Mouse (Mus musculus) MEL-GATA-1-ER (cell line): ENCODE measurements around the gene Adgb.

ENCODE experiments used
- DNase-seq: peaks from one replicate; pipeline ENCODE4 v3.0.0-alpha.2; 2012; ENCODE audit warnings: low read depth; ENCODE audit errors: extremely low read depth

Adgb gene

DNA sequence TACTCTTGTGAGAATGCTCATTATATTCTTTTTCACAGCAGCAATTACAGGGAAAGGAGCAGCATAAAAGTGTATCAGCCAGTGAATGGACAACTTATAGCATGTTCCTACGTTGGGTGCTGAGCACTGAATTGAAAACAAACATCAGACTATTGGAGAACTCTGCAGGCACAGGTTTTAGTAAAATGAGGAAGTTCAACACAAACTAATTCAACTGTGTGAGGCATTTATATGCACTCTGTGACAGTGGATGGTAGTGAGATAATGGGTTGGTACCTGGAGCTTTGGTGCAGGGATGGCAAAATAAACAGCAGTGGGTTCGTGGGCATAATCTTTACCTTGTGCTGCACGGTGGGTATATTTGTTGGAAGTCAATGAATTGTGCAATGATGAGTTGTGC lies 121.6 kb downstream of the Adgb start:
- no peak for DNase-seq

DNA sequence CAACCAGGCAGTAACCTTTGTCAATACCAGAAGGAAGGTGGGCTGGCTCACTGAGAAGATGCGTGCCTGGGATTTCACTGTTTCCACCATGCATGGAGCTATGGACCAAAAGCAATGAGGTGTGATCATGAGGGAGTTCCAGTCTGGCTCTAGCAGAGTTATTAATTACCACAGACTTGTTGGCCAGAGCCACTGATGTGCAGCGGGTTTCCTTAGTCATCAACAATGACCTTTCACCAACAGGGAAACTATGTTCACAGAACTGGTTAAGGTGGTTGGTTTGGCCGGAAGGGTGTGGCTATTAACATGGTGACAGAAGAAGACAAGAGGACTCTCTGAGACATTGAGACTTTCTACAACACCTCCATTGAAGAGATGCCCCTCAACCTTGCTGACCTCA lies 128.2 kb downstream of the Adgb start:
- no peak for DNase-seq

DNA sequence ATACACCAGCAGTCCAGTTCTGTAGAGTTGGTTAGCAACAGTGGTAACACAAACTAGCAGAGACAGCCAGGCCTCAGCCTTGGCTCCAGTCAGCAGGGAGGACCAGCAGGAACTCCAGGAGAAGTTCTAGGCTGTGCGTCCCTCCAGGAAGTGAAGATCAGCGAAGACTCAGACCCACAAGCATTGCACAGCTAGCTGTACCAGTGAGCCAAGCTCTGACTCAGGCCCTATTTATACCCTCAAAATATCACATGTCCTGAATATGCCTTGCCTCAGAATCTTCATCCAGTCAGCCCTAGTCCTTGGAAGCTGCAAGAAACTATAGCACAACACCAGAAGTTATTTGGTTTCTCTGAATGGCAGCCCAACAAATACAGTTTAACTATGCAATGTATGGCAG lies 146.6 kb downstream of the Adgb start:
- no peak for DNase-seq

DNA sequence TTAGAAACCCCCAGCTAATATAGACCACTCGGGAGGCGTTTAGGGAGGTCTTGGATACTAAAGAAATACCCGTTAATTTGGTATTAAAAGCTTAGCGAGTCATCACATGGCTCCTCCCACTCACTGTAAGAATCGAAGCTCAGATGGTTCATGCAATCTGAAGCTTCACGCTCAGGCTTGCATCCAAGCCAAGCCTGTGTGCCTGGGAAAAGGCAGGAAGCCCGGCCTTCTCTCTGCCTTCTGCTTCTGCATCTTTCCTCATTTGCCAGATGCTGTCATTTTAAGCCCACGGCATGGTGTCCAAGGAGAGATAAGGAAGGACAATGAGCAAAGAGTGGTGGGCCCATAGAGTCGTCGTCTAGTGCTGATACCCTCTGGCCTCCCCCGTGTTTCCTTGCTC lies 149.2 kb downstream of the Adgb start:
- DNase-seq = no peak

DNA sequence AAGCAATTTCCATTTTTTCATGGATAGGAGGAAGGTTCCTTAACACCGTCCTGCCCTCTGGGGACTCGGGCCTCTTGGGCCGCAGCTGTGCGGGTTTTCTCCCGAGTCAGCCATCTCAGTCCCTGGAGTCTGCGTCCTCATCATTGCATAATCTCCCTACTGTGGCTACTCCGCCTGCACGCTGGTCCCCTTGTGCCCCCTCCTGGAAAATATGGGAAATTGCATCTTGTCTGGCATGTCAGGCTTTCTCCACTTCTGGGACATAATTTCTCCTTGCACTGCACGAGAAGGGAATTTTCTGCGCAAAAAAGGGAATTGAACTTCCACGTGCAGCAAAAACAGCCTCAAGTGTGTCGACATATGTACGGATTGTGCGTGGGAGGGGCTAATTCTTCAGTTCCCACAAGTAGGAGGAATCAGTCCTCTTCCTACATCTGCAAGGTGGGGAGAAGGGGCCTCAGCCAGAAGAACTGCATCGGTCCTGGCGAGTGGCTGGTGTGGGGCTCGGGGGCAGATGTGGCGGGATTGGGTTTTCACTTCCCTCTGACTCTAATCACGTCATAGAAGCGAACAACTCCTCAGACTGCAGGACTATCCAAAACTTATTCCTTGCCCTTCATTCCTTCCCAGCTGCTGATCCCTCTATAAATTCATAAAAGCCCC lies 150.9 kb downstream of the Adgb start:
- peak; percentile 33 for DNase-seq

DNA sequence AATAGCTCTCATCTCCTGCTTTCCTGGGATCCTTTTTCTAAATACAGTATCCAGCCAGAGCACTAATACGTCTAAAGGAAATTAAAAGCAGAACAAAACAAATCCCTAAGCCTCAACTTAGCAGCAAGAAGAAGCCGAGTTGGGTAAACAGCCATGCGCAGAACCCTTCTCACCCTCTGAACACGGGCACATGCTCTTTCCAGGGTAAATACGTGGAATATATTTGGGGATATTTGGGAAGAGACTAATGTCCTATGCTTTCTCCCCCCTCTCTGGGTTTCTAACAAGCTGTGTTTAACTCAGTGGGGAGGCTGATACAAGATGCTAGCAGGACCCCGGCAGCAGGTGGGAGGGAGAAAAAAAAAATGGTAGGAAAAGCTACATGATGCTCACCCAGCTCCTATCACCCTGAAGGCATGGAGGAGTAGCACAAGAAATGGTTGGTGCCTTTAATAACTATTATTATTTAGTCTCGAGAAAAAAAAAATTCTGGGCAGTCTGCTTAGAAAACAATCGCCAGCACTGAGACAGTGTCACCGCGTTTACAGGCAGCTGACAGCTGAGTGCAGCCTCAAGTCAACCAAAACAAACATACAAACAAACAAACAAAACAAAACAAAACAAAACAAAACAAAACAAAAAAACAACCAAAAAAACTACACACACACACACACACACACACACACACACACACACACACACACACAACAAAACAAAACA lies 151.6 kb downstream of the Adgb start:
- DNase-seq = no peak

DNA sequence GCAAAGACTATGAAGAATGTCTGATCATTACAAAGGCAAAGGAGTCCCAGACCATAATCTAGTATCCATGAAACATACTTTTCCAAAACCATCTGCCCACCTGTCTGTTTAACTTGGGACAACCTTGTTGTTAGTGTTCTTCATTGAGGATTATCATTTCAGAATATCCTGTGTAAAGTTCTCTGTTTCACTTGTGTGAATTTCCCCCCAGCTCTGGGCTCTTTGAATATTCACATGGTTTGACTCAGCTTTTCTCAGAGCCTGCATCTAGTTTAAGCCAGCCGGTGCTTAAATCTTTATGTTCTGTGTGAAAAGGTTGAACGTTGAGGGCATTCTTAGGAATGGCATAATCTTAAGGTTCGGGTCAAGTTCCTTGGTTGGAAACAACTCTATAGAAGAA lies 154.0 kb downstream of the Adgb start:
- DNase-seq = no peak

DNA sequence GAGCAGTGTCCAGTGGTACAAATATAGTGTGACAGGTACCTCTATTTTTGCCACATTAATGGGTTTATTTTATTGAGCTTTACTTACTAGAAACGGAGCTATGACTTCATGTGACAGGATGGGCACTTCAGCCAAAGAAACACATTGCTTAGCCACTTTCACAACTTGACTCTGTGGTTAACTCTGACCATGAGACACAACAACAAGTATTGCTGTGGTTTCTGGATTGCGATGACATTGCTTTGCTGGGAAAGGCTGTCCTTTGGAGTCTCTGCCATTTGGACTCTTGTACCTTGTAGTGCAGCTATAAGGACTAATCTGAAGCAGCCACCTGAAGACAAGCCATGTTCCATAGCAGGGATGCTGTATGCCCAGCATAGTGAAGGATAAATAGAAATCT lies 156.5 kb downstream of the Adgb start:
- no peak for DNase-seq

DNA sequence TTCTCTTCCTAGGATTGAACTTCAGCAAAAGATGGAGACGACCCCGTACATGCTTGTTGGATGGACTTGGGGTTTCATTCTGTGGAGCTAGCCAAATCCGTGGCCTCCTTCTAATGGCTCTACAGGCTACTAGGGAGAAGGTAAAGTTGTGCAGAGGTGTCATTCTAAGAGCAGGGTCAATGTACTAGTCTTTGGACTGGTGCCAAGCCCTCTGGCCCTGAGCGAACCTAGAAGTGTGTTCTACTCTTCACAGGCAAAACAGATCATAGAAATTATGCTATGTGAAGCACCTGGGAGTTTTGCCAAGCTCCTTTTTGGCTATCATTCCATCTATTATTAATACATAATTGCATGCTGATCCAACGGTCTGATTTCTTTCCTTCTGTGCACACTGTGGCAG lies 157.6 kb downstream of the Adgb start:
- DNase-seq = no peak

DNA sequence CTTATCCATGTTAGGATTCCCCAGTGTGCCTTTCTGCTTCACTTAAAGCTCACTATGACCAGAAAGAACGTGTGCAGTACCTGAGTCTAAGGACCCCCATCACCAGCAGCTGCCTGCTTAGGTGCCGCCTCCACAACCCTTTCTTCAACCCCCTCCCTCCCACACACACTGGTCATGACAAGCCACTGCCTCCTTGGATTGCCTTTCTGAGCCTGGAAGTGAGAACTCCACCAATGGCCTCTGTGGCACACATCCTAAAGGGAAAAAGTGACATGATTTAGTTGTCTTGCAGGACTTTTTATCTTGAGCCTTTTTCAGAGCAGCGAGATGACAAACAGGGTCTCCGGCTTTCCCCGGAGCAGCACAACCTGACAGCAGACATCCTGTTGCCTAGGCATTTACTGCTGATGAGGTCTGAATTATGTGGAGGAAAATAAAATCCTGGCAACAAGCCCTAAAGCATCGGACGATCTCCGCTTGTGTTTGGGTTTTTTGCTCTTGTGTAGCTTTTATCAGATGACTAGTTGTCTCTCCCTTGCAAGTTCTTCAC lies 162.2 kb downstream of the Adgb start:
- DNase-seq = no peak

DNA sequence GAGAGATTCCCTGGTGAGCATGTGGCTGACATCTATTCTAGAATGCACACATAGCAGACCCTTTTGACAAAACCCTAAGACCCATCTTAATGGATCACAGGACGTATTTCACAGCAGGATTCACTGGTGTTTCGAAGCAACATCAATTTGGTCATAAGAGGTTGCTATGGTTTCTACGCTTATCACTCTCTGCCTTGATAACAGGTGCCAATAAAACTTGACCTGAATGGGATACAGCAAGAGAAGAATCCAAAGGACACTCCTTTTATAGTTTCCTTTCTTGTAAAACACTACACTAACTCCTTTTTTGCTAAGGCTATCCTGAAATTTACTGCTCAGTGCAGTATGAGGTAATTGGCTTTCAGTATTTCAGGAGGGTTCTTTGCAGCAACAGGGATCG lies 163.1 kb downstream of the Adgb start:
- DNase-seq = no peak

DNA sequence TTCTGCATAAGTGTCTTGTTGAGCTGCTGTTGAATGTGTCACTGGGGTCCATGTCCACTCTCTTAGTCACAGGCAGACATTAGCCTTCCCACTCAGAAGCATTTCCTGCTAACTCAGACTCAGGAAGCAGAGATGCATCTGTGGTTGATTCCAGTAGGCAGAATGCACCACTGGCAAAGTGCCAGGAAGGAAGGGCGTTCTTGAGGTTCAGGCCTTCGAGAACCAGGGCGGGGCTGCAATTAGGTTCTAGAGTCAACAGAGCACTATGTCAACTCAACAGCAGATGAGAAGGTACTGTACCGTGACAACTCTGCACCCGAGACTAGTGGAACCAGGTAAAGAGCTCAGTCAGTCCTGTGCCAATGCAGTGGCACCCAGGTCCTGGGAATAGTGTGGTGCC lies 164.7 kb downstream of the Adgb start:
- no peak for DNase-seq

DNA sequence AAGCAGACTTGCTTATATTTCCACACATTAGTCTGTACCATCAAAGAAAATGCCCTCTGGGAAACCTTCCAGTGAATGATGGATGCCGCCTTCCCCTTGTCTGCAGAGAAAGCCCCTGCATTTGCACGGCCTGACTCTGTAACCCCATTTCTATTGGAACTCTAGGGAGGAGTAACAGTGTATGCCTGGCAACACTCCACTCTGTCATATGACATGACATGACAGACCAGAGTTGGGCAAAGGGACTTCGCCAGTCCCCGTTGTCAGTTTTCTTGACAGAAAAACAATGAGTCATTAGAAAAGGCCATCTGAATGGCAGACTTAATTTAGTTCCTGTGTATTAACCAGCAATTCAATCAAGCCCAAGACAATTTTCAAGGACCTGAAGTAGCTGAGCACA lies 167.8 kb downstream of the Adgb start:
- DNase-seq = no peak

DNA sequence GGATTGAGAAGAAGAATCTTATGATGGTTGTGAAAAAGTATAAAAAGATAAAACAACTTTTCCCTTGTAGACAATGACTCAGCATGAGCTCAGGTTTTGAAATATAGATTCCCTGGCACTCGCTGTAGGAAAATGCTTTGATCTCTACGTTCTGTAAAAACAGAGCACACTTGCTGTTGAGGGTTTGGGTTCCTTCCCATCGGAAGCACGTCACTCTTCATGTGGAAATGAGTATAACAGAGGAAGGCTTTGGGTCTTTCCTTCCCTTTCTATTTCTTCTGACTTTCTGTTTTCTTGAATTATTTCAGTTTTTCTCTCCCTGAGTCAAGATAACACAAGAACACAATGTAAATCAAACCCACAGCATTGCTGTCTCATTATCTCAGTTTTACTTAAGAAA lies 170.4 kb downstream of the Adgb start:
- no peak for DNase-seq

DNA sequence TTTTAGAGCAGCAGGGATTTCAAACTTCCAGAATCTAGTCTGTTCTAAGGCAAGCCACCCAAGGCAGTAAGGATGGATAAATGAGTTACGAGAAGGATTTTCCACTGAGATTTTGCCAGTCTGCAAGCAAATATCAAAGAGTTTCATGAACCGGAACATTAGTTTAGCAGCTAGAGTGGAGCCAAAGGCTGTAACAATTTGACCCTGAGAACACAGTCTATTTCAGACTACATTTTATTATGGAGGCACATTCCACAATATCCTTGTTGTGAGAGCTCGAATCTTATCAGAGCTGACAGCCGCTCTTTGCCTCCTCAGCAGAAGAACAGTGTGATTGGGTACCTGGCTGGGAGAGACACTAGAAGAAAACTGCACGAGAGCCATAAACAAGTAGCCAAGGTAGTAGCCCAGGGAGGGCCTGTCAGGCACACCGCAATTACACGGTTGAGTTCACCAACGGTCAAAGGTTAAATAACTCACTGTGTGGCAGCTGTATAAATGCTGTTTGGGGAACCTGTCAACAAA lies 171.1 kb downstream of the Adgb start:
- no peak for DNase-seq

DNA sequence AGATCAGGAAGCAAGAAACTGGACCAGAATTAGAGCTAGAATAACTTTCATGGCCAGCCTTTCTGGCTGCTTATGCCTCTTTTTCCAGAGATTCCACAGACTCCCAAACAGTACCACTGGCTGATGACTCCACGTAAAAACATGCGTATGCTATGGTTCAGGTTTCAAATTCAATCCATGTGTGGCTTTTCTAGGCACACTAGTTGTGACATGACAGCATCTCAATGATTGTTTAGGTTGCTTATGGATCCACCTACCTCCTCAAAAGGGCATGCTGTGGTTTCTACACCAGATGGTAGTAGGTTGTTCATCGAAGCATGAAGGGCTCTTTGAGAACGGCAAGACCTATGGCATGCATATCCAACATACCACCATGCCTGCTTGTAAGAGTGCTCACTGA lies 172.1 kb downstream of the Adgb start:
- DNase-seq = no peak

DNA sequence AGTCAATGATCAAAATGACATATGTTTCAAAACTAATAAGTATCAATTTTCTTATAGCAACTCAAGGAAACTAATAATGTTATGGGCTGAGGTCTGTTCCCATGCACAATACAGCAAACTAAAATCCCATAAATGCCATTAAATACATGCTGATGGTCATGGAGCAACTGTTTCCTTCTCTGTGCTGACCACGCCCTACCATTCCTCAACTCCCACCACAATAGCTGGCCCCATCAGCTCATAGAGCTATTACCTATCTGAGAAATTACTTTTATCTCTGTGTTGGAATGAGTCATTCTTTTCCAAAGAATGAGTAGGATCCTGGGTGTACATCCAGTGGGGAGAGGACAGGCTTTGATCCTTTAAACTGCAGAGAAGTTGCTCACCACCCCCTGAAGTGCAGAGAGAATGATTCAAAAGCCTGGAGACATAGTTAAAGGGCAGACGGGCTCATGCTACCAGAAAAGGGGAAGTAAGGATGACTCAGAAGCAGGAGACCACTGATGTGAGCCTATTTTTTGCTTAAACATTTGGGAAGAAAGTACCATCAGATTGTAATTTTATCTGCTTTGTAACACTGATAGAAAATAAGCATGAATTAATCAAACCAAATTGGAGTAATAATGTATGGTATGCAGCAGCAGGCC lies 184.8 kb downstream of the Adgb start:
- DNase-seq = peak; percentile 0
